Mouse (Mus musculus) olfactory bulb, adult 2 months (tissue): ENCODE data around the gene Cars2.

ENCODE experiments used
- CTCF ChIP-seq: fragments of 200-500 bp; IDR thresholded peaks from 2 replicates; pipeline ENCODE4 v1.5.1; 2012; ENCODE audit warnings: low read depth, mild to moderate bottlenecking, low read length, moderate library complexity; ENCODE audit not compliant: insufficient read depth
- POLR2A ChIP-seq: fragments of 200-500 bp; IDR thresholded peaks from 2 replicates; pipeline ENCODE4 v1.6.1; 2012; ENCODE audit warnings: mild to moderate bottlenecking, low read depth, low read length, moderate library complexity; ENCODE audit not compliant: insufficient read depth

- TF ChIP-seq CTCF (no peak), POLR2A (no peak)
Observed at GRCm38 (mm10) chr8:11523331-11523730, 27.3 kb downstream of the Cars2 start.
